Mouse (Mus musculus): Measurements from ENCODE around the gene Gid4. TPM values are rescaled to one million over a fixed set of nuclear protein-coding genes. Genes with fewer than 3 reads are reported as not detected.

The Gid4 gene
- polyA plus RNA-seq, 1 experiment from 2014 or later: 34.3 TPM

GRCm38 (mm10) chr11:60478121-60478520 is 61.2 kb downstream of the Gid4 start:
- no peak for ATAC-seq (ENCODE audit: low FRiP score)
- no peak overlapping the region for H3K27ac ChIP-seq
- WGBS: 45% methylated on average over 17 of the region's 17 CpGs
- no peaks in the 10 kb centered on the region for H3K9me3 ChIP-seq
- no peak overlapping the region for H3K4me3 ChIP-seq (replicated peaks)
- H3K9ac ChIP-seq: no peak overlapping the region
- no peaks in the 10 kb centered on the region for H3K36me3 ChIP-seq (replicated peaks)
- no peaks in the 10 kb centered on the region; the same call in 1 of the 2 replicates for H3K4me1 ChIP-seq
- no peaks in the 10 kb centered on the region for H3K27me3 ChIP-seq
- H3K4me2 ChIP-seq: no peak overlapping the region

DNA sequence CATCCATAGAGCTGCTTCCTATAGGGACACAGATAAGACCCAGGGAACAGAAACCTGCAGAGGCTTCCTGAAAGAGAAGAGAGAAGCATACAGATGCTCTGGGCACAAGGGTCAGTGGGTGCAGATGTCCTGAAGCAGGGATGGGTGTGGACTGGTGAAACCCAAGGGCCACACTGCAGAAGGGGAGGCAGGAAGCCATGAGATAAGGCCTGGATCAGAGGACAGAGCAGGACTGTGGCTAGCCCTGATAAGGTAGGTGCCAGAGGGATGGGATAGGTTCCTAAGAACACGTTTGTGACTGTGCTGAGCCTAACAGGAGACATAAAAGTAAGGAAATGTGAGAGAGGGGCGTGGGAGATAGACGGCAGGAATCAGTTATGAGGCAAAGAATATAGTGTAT is 69.3 kb downstream of the Gid4 start:
- no peak for ATAC-seq (ENCODE audit: low FRiP score)
- H3K9ac ChIP-seq: no peak overlapping the region
- 71% methylated on average over 3 of the region's 3 CpGs for whole genome bisulfite sequencing

DNA sequence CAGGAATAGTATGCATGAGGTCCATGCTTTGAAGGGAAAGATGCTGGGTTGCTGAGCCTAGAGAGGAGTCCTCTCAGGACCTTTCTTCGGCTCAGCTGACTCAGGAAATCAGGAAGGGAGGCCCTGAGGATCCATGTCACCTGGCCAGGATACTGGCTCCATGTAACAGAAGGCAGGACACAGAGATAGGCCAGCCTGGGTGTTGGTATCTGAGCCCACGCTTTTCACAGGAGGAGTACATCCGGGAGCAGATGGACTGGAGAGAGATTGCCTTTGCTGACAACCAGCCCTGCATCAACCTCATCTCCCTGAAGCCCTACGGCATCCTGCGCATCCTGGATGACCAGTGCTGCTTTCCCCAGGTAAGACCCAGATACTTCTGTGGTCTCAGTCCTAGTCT is 75.8 kb downstream of the Gid4 start:
- no peak overlapping the region for H3K9ac ChIP-seq
- no peak for ATAC-seq (ENCODE audit: low FRiP score)

More for the DNA sequence above, 69.3 kb downstream of the Gid4 start:
- no peak overlapping the region for H3K4me3 ChIP-seq (replicated peaks)
- no peak overlapping the region for H3K4me2 ChIP-seq
- H3K9me3 ChIP-seq: no peaks in the 10 kb centered on the region
- H3K27me3 ChIP-seq: no peaks in the 10 kb centered on the region
- H3K4me1 ChIP-seq: no peaks in the 10 kb centered on the region
- H3K27ac ChIP-seq: no peak overlapping the region
- H3K36me3 ChIP-seq (replicated peaks): no peaks in the 10 kb centered on the region

DNA sequence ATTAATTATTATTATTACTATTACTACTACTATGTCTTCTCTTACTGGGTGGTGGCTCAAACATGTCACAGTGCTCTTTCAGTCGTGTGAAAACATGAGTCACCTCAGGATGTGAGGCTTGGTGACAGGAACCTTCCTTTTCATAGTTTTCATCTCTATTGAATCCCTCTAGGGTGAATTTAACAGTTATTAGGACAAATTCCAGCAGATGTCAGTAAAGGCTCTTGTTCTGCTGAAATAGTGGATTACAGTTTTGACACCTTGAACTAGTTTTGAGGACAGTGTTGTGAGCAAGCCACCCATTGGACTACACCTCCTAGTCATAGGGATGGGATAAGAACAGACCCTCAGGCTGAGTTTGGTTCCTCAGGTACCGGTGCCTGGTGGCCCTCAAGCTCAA is 78.7 kb downstream of the Gid4 start:
- peaks cover 5% of the 10 kb centered on the region; the same call in 1 of the 2 replicates for H3K27me3 ChIP-seq
- no peak overlapping the region for H3K4me2 ChIP-seq
- H3K27ac ChIP-seq: no peak overlapping the region
- no peak for ATAC-seq (ENCODE audit: low FRiP score)
- WGBS: 80% methylated on average over 2 of the region's 2 CpGs
- H3K36me3 ChIP-seq (replicated peaks): no peaks in the 10 kb centered on the region
- H3K4me3 ChIP-seq (replicated peaks): no peak overlapping the region
- H3K9ac ChIP-seq: no peak overlapping the region
- no peaks in the 10 kb centered on the region for H3K4me1 ChIP-seq
- no peaks in the 10 kb centered on the region for H3K9me3 ChIP-seq

More for the DNA sequence above, 75.8 kb downstream of the Gid4 start:
- no peaks in the 10 kb centered on the region for H3K4me1 ChIP-seq
- no peak overlapping the region for H3K27ac ChIP-seq
- H3K4me3 ChIP-seq (replicated peaks): no peak overlapping the region
- no peaks in the 10 kb centered on the region for H3K9me3 ChIP-seq
- no peaks in the 10 kb centered on the region for H3K36me3 ChIP-seq (replicated peaks)
- 93% methylated on average over 5 of the region's 5 CpGs for WGBS
- no peak overlapping the region for H3K4me2 ChIP-seq
- H3K27me3 ChIP-seq: peaks cover 5% of the 10 kb centered on the region; the same call in 1 of the 2 replicates

Other genes starting within 250 kb of the Gid4 start
- 58.0 and 58.1 TPM in 2 replicates for gene Srebf1, start 194.6 kb upstream of the Gid4 start, polyA plus RNA-seq (2016; fragmentation: Nextera tagmentation; extraction: Ambion mirVana)
- gene Tom1l2, start 64.2 kb upstream of the Gid4 start, polyA plus RNA-seq (2016; fragmentation: Nextera tagmentation; extraction: Ambion mirVana): 31.3 and 32.6 TPM in 2 replicates
- 3.0 and 3.2 TPM in 2 replicates for gene Drc3, start 63.8 kb upstream of the Gid4 start, polyA plus RNA-seq (2016; fragmentation: Nextera tagmentation; extraction: Ambion mirVana)
- 39.7 and 41.7 TPM in 2 replicates for gene Atpaf2, start 1.3 kb downstream of the Gid4 start, polyA plus RNA-seq (2016; fragmentation: Nextera tagmentation; extraction: Ambion mirVana)
- 99.7 and 101 TPM in 2 replicates for gene Drg2, start 37.4 kb downstream of the Gid4 start, polyA plus RNA-seq (2016; fragmentation: Nextera tagmentation; extraction: Ambion mirVana)
- gene Myo15, start 52.2 kb downstream of the Gid4 start, polyA plus RNA-seq (2016; fragmentation: Nextera tagmentation; extraction: Ambion mirVana): 0.05 and 0.15 TPM in 2 replicates
- gene Alkbh5, start 119.2 kb downstream of the Gid4 start, polyA plus RNA-seq (2016; fragmentation: Nextera tagmentation; extraction: Ambion mirVana): 28.3 and 34.6 TPM in 2 replicates

Data from forebrain, embryonic 12.5 days (tissue).